Mouse (Mus musculus) B cell, adult (primary cell): ENCODE results near the gene Cyb5r3. TPM values are rescaled to one million over a fixed set of nuclear protein-coding genes. Genes with fewer than 3 reads are reported as not detected.

Source experiments
- total RNA-seq: library from RNA; stranded (reverse); gene quantifications from 4 replicates; pipeline ENCODE4 v1.2.4, GENCODE M21; 2023; ENCODE audit not compliant: inconsistent age

The Cyb5r3 gene
- total RNA-seq: 75.2 to 89.8 TPM (median 83.5 TPM) in 4 replicates

GRCm38 (mm10) chr15:83172492-83173429 lies at the start of gene Cyb5r3:
Gene Cyb5r3, minus strand, starts transcription at chr15:83172592.

GRCm38 (mm10) chr15:83149196-83150072 lies 23.0 kb downstream of the Cyb5r3 start, which contains the start of gene Poldip3:
Gene Poldip3, minus strand, starts transcription at chr15:83149384.

GRCm38 (mm10) chr15:83122566-83123145 lies 49.7 kb downstream of the Cyb5r3 start, which contains the start of gene Rrp7a:
Gene Rrp7a, minus strand, starts transcription at chr15:83122801.

Other genes with a start within 250 kb of the Cyb5r3 start
- 114 to 123 TPM (median 118 TPM) in 4 replicates for gene Tcf20, start 184.7 kb downstream of the Cyb5r3 start, total RNA-seq
- gene Nfam1, start 139.3 kb downstream of the Cyb5r3 start, total RNA-seq: 35.5 to 40.4 TPM (median 38.0 TPM) in 4 replicates
- gene Serhl, start 83.1 kb downstream of the Cyb5r3 start, total RNA-seq: 19.6 to 23.0 TPM (median 20.3 TPM) in 4 replicates
- gene Rrp7a, start 49.8 kb downstream of the Cyb5r3 start, total RNA-seq: 83.6 to 101 TPM (median 93.1 TPM) in 4 replicates
- gene Poldip3, start 23.2 kb downstream of the Cyb5r3 start, total RNA-seq: 176 to 186 TPM (median 180 TPM) in 4 replicates
- gene A4galt, start 79.2 kb upstream of the Cyb5r3 start, total RNA-seq: not detected in 4 replicates
- 9.8 to 10.5 TPM (median 10.1 TPM) in 4 replicates for gene Arfgap3, start 177.7 kb upstream of the Cyb5r3 start, total RNA-seq